Comparison of ENCODE assay signal across 17 mouse cellular contexts in the genomic region with DNA sequence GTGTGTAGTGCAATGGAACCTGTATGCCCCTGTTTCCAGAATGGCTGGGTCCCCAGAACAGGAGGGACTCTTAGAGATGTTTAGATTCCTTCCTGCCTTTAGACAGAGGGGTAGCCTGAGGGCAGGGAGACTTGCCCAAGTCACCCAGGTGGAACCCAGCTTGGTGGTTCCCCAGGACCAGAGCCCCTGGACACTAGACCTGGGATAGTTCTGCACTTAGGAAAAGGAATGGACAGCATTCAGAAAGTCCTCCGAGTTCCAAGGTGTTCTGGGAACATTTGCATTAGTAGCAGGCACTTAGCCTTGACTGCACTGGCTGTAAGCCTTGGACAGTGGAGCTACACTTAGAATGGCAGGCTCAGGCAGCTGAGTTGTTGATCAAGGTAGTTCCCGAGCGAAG. TPM values are rescaled to one million over a fixed set of nuclear protein-coding genes. Genes with fewer than 3 reads are reported as not detected.
DNase-seq lines count a peak whose midpoint lies in the region; ATAC-seq lines count a peak whose summit lies in the region.
"Had no signal": no experiment of that assay in that cellular context is flagged by ENCODE, and none has a peak within 500 bp of the region (broad histone marks: within the 10 kb centered on the region; RNA-seq: fewer than 3 reads in every experiment).

No protein-coding gene starts in this region.

- H3K4me1 ChIP-seq in hindbrain, embryonic 15.5 days (replicated peaks): peaks cover 40% of the 10 kb centered on the region

- H3K27me3 ChIP-seq in hindbrain, embryonic 15.5 days: peaks cover 30% of the 10 kb centered on the region

- no peaks in the 10 kb centered on the region for H3K9me3 ChIP-seq in hindbrain, embryonic 15.5 days
- H3K9me3 ChIP-seq: heart, embryonic 13.5 days; limb, embryonic 12.5 days; neural tube, embryonic 12.5 days; stomach, embryonic 15.5 days had no signal

- no peak for ATAC-seq in cerebellum, adult (ENCODE audit: insufficient number of reproducible peaks, low FRiP score, low TSS enrichment)
- no peak for ATAC-seq in hindbrain, embryonic 15.5 days (ENCODE audit: low FRiP score, low read depth)
- ATAC-seq: Patski had no signal

- DNase-seq in cerebellum, adult 9-10 months: peak; percentile 64
- DNase-seq in retina, embryonic 14.5 days (ENCODE audit: low spot score): peak; percentile 24
- DNase-seq in retina, postnatal 1 day: no peak
- no peak for DNase-seq in urinary bladder, adult 18-20 months (ENCODE audit: low spot score in 2 of 2)
- no peak for DNase-seq in spleen, postnatal 36 days (ENCODE audit: low spot score in 2 of 2)
- no peak for DNase-seq in gastrocnemius, postnatal 14 days
- DNase-seq: kidney, adult 9 months; lung, postnatal 14 days had no signal

- no peak overlapping the region for H3K9ac ChIP-seq in hindbrain, embryonic 15.5 days
- H3K9ac ChIP-seq: heart, embryonic 13.5 days; limb, embryonic 12.5 days; liver, embryonic 14.5 days; neural tube, embryonic 12.5 days; stomach, embryonic 15.5 days had no signal

- peak overlapping the region; percentile 90 for H3K4me2 ChIP-seq in hindbrain, embryonic 15.5 days

- peak overlapping the region; percentile 84; the same call in 1 of the 2 replicates for H3K4me3 ChIP-seq in hindbrain, embryonic 15.5 days
- H3K4me3 ChIP-seq: stomach, embryonic 15.5 days had no signal

- 0 out of 2 replicates have a peak overlapping the region, but pooled peaks have one; percentile 49 for H3K27ac ChIP-seq in hindbrain, embryonic 15.5 days (replicated peaks)
- H3K27ac ChIP-seq: heart, embryonic 13.5 days; limb, embryonic 12.5 days; liver, embryonic 14.5 days; neural tube, embryonic 12.5 days; stomach, embryonic 15.5 days had no signal

- 29% methylated on average over 3 of the region's 3 CpGs for WGBS in hindbrain, embryonic 15.5 days

- intact Hi-C loops in gastrocnemius, postnatal 14 days (cut with DNase I; ENCODE audit: low total_unique reads): no loop called here

- no peaks in the 10 kb centered on the region for H3K36me3 ChIP-seq in hindbrain, embryonic 15.5 days
- H3K36me3 ChIP-seq: heart, embryonic 13.5 days; limb, embryonic 12.5 days; neural tube, embryonic 12.5 days; stomach, embryonic 15.5 days had no signal

RNA-seq across cellular contexts. Expression of gene Cbln1, which starts 4.5 kb away (rescaled TPM):
- polyA plus RNA-seq in hindbrain, embryonic 15.5 days (2015; fragmentation: Nextera tagmentation; extraction: Ambion mirVana): 34.4 and 37.0 TPM in 2 replicates
- under 1 TPM in 1 of 2 experiments, not detected in 1; 0.21 TPM for total RNA-seq in gastrocnemius, postnatal 14 days (2021)
- total RNA-seq: megakaryocyte-erythroid progenitor cell, adult 5-6 weeks had no signal

Comparison
In these comparisons a context has a peak if more than half of its experiments do, and no peak if none do; other contexts are left out.
1. DNase-seq: peak in cerebellum, adult 9-10 months (single experiment) and retina, embryonic 14.5 days (single experiment); none in retina, postnatal 1 day (single experiment), urinary bladder, adult 18-20 months (0 of 2), spleen, postnatal 36 days (0 of 2) and gastrocnemius, postnatal 14 days (single experiment).